Mouse (Mus musculus) heart, adult 2 months (tissue): ENCODE results near the gene Rassf1. TPM values are rescaled to one million over a fixed set of nuclear protein-coding genes. Genes with fewer than 3 reads are reported as not detected.

Experiments
- DNase-seq, 2 experiments: peaks; one replicate each; pipeline ENCODE4 v3.0.0; 2021
- H3K27ac ChIP-seq: fragments of 200-600 bp; 2 replicates; pipeline ENCODE4 v1.8.1; 2022
- H3K27me3 ChIP-seq: fragments of 200-500 bp; 2 replicates; pipeline ENCODE4 v1.6.1; 2012; ENCODE audit warnings: mild to moderate bottlenecking, low read length, inconsistent platforms, mixed read lengths; ENCODE audit not compliant: control insufficient read depth, insufficient read depth
- H3K36me3 ChIP-seq: fragments of 200-500 bp; 2 replicates; pipeline ENCODE4 v1.6.1; 2012; ENCODE audit warnings: low read length, inconsistent platforms; ENCODE audit not compliant: control insufficient read depth, insufficient read depth
- H3K4me1 ChIP-seq: fragments of 200-500 bp; 2 replicates; pipeline ENCODE4 v1.6.1; 2011; ENCODE audit warnings: low read length; ENCODE audit not compliant: control insufficient read depth, insufficient read depth
- H3K4me3 ChIP-seq: fragments of 200-600 bp; 2 replicates; pipeline ENCODE4 v1.8.1; 2022
- H3K79me2 ChIP-seq: fragments of 200-500 bp; replicated peaks from 2 replicates; pipeline ENCODE4 v1.6.1; 2012; ENCODE audit warnings: mild to moderate bottlenecking, inconsistent platforms, low read length, moderate library complexity, mixed read lengths; ENCODE audit not compliant: control insufficient read depth, insufficient read depth
- H3K9ac ChIP-seq: fragments of 200-500 bp; 2 replicates; pipeline ENCODE4 v1.6.1; 2012; ENCODE audit warnings: low read depth, mild to moderate bottlenecking, control low read depth, inconsistent platforms, low read length, mixed read lengths
- CTCF ChIP-seq: fragments of 200-600 bp; IDR thresholded peaks from 2 replicates; pipeline ENCODE4 v1.8.1; 2022; ENCODE audit warnings: antibody characterized with exemption, mild to moderate bottlenecking, moderate library complexity
- EP300 ChIP-seq: fragments of 200-500 bp; IDR thresholded peaks from 2 replicates; pipeline ENCODE4 v1.6.1; 2011; ENCODE audit warnings: low read depth, low read length, control low read depth; ENCODE audit not compliant: insufficient read depth
- POLR2A ChIP-seq: fragments of 200-500 bp; IDR thresholded peaks from 2 replicates; pipeline ENCODE4 v1.6.1; 2011; ENCODE audit warnings: mild to moderate bottlenecking, low read depth, low read length, control low read depth; ENCODE audit not compliant: insufficient read depth
- WGBS: fragments of 180-500 bp; shearing (Covaris S2); methylation state at CpG from one replicate; pipeline ENCODE4 v1.1.7; 2018; 5-methylcytosine and 5-hydroxymethylcytosine counted together
- intact Hi-C: fragments of 180-260 bp; cut with DNase I; formaldehyde crosslinking; loops from one replicate; pipeline ENCODE4 v1.15.1; 2025
- polyA plus RNA-seq: library from polyadenylated mRNA; depleted of rRNA; stranded (reverse); fragments of >200 nt; gene quantifications from 2 replicates; pipeline ENCODE4 v1.2.3, GENCODE M21; 2012
- total RNA-seq, 2 experiments: library from RNA; stranded (reverse); gene quantifications; 2 replicates each; pipeline ENCODE4 v1.2.3; 2021

Gene Rassf1
- total and polyA plus RNA-seq, 3 experiments = 12.6 to 15.5 (median 13.4) TPM

DNA sequence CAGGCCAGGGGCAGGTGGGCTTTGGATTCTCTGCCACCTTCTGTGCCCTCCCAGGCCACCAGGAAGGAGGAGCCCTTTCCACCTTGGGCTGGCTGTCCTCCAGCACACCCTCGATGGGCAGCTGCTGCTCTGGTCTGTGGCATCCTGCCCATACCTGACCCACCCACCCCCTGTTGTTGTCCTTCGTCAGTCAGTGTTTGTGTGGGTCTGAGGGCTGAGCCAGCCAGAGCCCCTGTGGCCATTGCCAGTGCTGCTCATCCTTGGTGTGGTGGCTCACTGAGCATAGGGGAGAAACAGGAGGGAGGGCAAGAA is 29.0 kb upstream of the Rassf1 start:
- WGBS = 25% methylated on average over 2 of the region's 2 CpGs
- Histone ChIP-seq H3K27ac (no peak overlapping the region), H3K9ac (no peak overlapping the region)

DNA sequence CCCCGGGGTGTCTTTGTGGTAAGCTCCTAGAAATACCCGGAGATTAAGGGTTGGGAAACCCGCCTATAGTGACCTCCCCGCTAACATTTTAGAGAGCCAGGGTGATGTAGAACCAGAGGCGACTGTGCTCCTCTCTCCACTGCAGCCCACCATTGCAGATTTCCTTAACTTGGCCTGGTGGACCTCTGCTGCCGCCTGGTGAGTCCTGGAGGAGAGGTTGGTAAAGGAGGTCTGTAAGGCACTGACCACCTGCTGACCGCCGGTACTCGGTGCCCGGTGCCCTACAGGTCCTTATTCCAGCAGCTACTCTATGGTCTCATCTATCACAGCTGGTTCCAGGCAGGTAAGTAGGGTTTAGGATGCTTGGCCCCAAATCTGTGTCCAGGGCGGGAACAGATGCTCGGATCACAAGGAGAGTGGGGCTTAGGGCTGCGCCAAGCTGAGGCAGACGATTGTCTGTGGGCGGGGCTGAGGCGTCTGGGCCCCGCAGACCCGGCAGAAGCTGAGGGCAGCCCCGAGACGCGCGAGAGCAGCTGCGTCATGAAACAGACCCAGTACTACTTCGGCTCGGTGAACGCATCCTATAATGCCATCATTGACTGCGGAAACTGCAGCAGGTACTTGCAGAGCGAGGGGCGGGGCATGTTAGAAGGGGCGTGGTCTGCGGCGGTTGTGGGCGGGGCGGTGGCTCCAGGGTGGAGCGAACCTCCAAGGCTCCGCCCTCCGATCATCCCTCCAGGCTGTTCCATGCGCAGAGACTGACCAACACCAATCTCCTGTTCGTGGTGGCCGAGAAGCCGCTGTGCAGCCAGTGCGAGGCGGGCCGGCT is 24.9 kb upstream of the Rassf1 start:
- TF ChIP-seq POLR2A (no peak), EP300 (no peak), CTCF (no peak)
- peak; percentile 62 to 72 for DNase-seq
- no peak overlapping the region for H3K9ac ChIP-seq
- no peaks in the 10 kb centered on the region for H3K36me3 ChIP-seq
- peaks cover 8% of the 10 kb centered on the region; the same call in 1 of the 2 replicates for H3K27me3 ChIP-seq
- H3K79me2 ChIP-seq = no peaks in the 10 kb centered on the region
- intact Hi-C loops = no loop called here
- H3K27ac ChIP-seq = no peak overlapping the region
- 14% methylated on average over 44 of the region's 44 CpGs for WGBS
- H3K4me3 ChIP-seq = 0 out of 2 replicates have a peak overlapping the region, but pooled peaks have one; percentile 14
- H3K4me1 ChIP-seq = no peaks in the 10 kb centered on the region

More for the DNA sequence above, 29.0 kb upstream of the Rassf1 start:
- Histone ChIP-seq H3K27me3 (peaks cover 8% of the 10 kb centered on the region; the same call in 1 of the 2 replicates), H3K79me2 (no peaks in the 10 kb centered on the region), H3K4me1 (no peaks in the 10 kb centered on the region), H3K36me3 (no peaks in the 10 kb centered on the region), H3K4me3 (no peak overlapping the region)
- intact Hi-C loops = no loop called here
- no peak for TF ChIP-seq POLR2A
- no peak for TF ChIP-seq CTCF
- no peak for TF ChIP-seq EP300
- no peak for DNase-seq

DNA sequence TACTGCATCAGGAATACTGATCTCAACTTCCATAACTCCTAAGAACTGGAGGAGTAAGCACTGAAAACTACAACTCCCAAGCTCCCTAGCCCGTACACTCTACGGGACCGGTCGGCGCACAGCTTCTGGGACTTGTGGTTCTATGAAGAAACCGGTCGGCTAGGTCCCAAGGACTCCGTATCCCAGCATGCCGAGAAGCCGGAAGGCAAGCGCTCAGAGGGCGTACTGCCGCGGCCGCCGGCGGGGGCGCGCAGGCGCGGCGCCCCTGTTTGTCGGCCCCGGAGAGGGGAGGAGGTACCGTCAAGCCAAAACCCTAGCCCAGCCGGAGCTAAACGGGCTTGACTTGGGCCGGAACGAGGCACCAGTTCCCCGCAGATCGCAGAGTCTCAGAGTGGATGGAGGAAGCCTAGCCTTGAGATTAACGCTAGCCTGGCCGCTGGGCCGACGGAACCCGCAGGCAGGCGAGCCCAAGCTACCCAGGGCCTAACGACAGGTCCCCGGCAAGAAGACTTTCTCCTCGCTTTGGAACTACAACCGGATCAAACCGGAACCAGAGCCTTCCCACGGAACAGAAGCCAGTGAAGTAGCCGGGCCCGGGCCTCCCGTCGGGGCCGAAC is 17.5 kb upstream of the Rassf1 start, which contains the start of gene Tmem115:
Gene Tmem115, plus strand, starts transcription at position 155 of the 617 bp plus-strand sequence.
- Histone ChIP-seq H3K4me3 (peak within 1 kb of the TSS; percentile 89), H3K27ac (peak within 1 kb of the TSS; percentile 91), H3K79me2 (peaks cover 9% of the 10 kb centered on the region), H3K36me3 (peaks cover 5% of the 10 kb centered on the region; the same call in 1 of the 2 replicates), H3K9ac (peak within 1 kb of the TSS; percentile 93), H3K4me1 (peaks cover 13% of the 10 kb centered on the region), H3K27me3 (no peaks in the 10 kb centered on the region)
- intact Hi-C loops = loop anchor here (1.0 to 10.0 kb wide), 2 partner anchors 8 to 639 kb away; partner anchors contain the start of genes Cyb561d2, Manf and Nprl2
- under 1% methylated on average over 48 of the region's 48 CpGs for WGBS
- TF ChIP-seq CTCF (peak; percentile 57), EP300 (peak; percentile 52; the same call in 1 of the 2 replicates), POLR2A (peak; percentile 80)
- DNase-seq = peak; percentile 89 to 96

DNA sequence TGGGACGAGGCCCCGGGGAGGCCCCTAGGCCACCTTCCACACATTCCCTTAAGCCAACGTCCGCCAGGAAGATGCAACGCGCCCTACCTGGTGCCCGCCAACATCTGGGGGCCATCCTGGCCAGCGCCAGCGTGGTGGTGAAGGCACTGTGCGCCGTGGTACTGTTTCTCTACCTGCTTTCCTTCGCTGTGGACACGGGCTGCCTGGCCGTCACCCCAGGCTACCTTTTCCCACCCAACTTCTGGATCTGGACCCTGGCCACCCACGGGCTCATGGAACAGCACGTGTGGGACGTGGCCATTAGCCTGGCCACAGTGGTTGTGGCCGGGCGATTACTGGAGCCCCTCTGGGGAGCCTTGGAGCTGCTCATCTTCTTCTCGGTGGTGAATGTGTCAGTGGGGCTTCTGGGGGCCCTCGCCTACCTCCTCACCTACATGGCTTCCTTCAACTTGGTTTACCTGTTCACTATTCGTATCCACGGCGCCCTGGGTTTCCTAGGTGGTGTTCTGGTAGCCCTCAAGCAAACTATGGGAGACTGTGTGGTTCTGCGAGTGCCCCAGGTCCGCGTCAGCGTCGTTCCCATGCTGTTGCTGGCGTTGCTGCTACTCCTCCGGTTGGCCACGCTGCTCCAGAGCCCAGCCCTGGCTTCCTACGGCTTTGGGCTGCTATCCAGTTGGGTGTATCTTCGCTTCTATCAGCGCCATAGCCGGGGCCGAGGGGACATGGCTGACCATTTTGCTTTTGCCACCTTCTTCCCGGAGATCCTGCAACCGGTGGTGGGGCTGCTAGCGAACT is 16.8 kb upstream of the Rassf1 start:
- H3K27ac ChIP-seq = peak overlapping the region; percentile 91
- peak overlapping the region; percentile 89 for H3K4me3 ChIP-seq
- peaks cover 9% of the 10 kb centered on the region for H3K79me2 ChIP-seq
- H3K36me3 ChIP-seq = peaks cover 5% of the 10 kb centered on the region; the same call in 1 of the 2 replicates
- no peaks in the 10 kb centered on the region for H3K27me3 ChIP-seq
- under 1% methylated on average over 40 of the region's 40 CpGs for WGBS
- peaks cover 13% of the 10 kb centered on the region for H3K4me1 ChIP-seq
- no peak for TF ChIP-seq EP300
- TF ChIP-seq POLR2A = no peak
- TF ChIP-seq CTCF = no peak
- intact Hi-C loops = loop anchor here (10.0 kb wide), 1 partner anchor 640 kb away; the partner anchor contains the start of gene Manf
- H3K9ac ChIP-seq = peak overlapping the region; percentile 93
- no peak for DNase-seq

DNA sequence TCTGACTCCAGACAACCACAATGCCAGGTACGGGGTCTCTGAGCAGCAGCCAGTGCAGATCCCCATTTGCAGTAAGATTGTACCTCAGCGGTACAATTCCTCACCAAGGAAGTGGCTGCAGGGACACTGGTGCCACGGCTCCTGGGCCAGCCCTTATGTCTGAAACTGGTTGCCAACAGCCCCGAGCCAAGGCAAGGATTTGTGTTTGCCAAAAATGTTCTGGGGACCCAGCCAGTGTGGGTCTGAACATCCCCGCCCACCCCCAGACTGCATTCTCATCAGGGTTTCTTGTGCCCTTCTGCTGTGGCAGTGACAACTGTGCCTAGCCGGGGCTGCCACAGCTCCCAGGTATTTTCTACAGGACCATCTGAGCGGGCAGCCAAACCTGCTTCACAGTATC is 13.1 kb upstream of the Rassf1 start:
- H3K36me3 ChIP-seq = peaks cover 5% of the 10 kb centered on the region; the same call in 1 of the 2 replicates
- no peak overlapping the region for H3K9ac ChIP-seq
- H3K27ac ChIP-seq = no peak overlapping the region
- WGBS = 75% methylated on average over 7 of the region's 7 CpGs
- intact Hi-C loops = loop anchor here (10.0 kb wide), 1 partner anchor 643 kb away; the partner anchor contains the start of gene Manf
- no peak overlapping the region for H3K4me3 ChIP-seq
- no peaks in the 10 kb centered on the region for H3K27me3 ChIP-seq
- peaks cover 9% of the 10 kb centered on the region for H3K79me2 ChIP-seq
- peaks cover 16% of the 10 kb centered on the region for H3K4me1 ChIP-seq
- DNase-seq = no peak
- TF ChIP-seq CTCF (no peak), EP300 (no peak), POLR2A (no peak)
